Mouse (Mus musculus) liver (tissue): ENCODE measurements at regions not wholly inside any gene's neighbourhood (a gene's known extent, or its start where the extent isn't known, plus 50 kb on each side); places are given as distances from the start of the nearest gene placed in this dataset.

ENCODE experiments used
- DNase-seq: peaks from one replicate; pipeline ENCODE4 v3.0.0-alpha.2; 2020; ENCODE audit warnings: mixed read lengths

DNA sequence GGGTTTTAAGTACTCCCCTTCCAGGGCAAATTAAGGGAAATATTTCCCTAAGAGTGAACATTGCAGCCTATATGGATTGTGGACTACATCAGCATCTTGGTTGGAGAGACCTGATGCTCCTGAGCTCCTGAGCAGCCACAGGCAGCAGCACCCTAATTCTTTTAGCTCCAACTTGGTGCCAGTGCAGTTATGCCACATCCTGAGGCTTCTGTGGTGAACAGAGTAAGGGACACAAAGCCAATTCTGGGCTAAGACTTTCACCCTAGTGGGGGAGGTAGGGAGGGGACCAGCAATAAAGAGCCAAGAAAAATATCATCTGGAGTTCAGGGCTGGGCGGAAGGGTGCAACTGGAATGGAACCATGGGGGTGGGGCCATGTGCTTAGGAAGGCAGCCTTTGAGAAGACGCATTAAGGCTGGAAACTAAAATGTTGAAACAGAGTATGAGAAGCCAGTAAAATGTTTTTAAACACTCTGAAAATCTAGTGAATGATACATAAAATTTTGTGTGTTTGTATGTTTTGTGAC lies 182.1 kb upstream of the Jun start:
- no peak for DNase-seq

DNA sequence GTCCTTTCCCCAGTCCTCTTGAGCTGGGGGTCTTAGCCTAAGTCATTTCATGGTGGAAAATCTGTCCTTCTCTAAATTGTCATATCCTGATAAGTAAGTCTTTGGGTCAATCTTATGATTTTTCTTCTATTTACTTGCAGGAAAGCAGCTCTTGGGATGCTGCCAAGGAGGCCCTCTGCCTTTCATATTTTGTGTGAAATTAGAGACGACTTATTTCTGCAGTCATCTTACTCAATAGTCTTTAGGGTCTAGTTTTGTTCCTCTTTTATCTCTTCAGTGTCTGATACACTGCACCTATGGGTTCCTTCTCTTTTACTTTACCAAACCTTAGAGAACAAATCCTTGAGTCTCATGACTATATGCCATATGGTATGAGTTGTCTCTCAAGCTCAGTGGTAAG lies 196.0 kb upstream of the Jun start:
- no peak for DNase-seq

DNA sequence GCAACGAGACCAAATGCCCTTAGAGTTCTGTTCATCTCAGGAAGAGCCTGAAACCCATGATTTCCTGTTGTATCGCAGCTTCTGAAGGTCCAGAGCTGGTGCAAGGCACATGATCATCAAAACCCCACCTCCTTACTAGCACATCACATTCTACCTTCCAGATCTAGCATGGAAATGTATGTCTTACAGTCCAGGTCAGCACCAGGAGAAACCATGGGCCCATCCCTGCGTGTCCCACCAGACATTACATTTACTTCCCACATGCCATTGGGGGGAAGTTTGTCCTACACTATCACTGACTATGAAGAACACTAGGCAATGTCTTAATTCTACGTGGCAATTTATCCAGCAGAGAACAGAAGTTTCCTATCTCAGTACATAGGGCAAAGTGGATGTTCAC lies 197.0 kb upstream of the Jun start:
- DNase-seq, result no peak

DNA sequence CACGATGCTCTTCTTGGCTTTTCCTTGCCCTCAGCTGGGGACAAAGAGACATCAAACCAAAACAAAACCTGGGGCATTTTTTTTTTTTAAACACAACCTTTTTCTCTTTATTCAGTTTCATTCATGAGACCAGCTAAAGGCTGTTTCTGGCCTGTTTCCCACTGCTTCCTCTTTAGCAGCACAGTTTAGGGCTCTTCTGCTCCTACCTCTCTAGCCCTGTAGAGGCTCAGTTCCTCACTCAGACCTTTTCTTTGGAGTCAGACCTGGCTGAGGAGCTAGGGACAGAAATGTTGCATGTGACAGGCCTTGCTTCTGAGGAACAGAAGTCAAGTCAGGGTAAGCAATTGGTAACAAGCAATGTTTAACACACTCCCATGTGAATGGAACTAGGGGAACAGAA lies 198.1 kb upstream of the Jun start:
- no peak for DNase-seq

DNA sequence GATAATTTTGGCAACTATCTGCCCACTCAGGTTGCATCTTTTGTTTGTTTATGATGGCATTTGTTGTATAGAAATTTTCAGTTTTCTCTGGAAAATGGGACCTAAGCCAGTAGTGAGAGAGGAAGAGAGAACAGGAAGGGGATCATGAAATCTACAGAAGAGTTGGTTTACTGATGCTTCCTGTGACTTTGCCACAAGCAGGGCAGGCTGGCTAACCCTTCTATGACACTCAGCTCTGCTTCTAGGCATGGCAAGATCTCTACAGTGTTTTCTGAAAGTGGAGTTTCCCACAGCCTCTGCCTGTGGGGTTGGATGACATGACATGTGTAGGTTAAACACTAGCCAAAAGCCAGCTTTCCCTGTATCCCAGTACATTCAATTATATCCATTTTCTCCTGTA lies 217.7 kb upstream of the Jun start:
- DNase-seq, result no peak

DNA sequence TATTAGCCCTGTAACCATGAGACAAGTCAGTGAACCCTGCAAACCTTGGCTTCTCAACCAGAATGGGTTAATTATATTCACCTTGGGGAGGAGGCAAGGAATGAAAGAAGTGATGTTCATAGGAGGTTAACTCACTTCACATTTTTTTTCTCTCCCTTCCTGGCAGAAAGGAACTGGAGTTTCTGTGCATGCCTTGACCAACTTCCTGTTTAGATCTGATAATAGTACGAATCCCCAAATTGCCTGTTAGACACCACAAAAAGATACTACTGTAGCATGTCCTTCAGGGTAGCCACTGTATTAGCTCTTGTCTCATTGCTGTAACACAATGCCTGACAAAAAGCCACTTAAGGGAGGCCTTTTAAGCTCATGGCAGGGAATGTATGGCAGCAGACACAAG lies 218.4 kb upstream of the Jun start:
- DNase-seq, result no peak

DNA sequence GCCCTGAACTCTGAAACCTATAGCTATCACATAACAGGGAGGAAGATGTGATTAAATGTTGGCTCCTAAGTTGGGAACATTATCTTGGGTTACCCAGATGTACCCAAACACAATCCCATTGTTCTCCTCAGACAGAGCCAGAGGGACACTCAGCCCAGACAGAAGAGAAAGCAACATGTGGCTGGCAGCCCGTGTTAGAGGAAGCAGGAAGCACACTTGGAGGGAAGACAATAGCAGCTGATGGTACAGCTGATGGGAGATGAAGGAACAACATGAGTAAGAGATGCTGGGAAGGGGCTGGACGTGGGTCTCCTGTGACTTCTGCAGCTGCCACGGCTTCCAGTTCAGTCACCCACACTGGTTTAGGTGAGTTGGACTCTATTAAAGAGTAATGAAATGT lies 224.2 kb upstream of the Jun start:
- no peak for DNase-seq

DNA sequence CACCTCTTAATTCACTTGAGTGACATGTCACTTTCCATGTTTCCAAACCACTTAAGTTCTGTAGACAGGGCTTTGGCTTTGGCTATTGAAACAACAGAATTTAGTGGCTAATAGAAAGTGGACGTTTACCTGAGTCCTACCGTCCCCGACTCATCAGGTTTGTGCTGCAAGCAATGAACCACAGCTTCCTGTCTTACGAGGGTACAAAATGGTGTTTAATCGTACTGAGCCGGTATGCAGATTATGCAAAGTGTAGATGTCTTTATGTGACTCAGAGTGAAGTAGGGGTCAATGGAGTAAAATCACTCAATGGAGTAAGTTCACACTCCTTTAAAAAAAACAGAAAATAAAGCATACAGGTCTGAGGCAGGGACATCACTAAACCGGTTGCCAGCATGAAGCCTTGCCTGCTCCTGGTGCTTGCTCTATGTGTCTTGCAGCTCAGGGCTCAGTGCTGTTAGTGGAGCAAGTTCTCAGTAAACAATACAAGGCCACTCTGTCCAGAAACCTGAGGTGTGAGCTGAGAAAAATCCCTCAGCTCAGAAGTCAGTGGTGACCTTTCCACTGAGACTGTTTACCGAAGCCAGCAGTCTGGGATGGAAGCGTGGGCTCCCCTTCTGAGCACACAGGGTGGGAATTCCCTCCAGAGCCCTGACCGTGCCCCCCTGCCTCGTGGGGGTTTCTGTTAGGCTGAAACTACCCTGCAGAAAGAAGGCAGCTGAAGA lies 226.1 kb upstream of the Jun start:
- DNase-seq, result no peak

DNA sequence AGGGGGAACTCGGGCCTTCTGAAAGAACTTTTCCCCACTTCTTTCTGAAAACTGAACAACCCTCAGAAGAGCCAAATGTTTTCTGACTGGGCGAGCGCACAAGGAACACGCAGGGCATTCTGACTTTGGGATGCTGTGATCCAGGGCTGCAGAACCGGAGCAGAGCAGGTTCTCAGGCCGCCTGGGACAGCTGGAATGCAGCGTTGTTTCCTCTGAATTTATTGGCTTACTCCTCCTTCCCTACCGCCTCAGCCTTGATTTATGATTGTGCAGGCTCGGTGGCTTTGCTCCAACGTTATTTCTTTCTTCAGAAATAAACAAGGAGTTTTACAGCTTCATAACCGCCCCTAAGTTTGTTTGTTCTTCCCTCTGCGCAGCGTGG lies 226.7 kb upstream of the Jun start:
- no peak for DNase-seq

DNA sequence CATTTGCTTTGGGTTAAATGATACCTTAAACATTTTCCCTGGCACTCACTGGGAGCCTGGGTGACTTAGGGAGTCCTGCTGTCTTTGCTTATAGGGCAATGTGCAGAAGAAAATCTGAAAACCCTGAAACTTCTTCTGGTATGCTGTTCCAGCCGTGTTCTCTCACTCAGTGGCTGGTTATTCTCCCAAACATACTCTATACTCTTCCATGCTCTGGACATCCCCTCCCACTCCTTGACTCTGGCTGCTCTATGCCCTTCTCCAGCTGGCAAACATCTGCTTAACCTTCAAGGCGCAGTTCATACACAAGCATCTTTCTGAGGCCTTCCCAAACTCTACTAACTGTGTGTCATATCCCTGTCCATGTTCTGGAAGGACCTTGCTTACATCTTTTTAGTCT lies 227.2 kb upstream of the Jun start:
- no peak for DNase-seq

DNA sequence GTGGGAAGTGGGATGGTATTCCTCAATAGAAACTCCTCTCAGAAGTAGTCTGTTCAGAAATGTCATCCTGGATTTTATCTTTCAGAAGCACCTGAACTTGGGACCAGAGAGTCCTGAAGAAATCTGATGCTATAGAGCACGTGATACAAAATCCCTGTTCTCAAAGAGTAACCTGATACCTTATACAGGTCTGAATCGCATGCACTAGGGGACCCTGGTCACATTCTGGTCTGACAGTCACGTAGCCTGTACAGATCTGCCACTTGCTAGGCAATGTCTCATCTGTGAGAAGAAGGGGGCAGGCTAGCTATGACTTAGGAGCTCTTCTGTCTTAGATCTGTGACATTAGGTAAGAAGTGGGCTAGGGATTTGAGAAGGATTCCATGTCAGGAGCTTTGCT lies 230.1 kb upstream of the Jun start:
- no peak for DNase-seq

DNA sequence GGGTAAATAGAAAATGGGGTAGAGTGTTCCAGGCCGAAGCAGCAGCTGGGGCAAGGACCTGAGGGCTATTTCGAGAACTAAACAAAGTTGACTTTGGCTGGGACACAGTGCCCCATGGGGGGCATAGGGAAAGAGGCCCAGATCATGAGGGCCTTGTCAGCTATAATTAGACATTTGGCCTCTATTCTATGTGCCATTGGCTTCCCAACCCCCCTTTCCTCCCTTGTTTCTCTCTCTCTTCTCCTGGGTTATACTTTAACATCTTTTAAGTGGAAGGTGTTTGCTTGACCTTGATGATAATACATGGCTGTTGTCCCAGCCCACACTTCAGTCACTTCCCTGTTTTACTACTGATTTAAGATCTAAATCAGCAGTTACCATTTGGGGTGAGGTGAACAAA lies 231.8 kb upstream of the Jun start:
- no peak for DNase-seq

DNA sequence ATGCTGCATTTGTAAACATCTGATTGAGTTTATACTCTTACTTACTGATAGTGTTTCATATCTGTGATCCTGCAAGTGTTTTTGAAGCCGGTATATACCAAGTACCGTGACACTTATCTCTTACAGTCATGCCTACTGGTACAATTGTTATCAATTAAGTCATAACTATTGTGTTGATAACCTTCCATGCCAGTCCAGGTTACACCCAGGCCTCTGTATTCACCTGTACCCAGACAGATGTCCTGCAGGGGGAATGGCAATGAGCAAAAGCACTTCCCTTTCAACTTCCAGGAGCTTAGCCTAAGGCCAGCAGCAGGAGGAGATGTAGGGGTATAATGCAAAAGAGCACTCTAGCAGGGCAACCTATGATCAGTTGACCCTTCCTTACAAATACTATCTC lies 232.2 kb upstream of the Jun start:
- DNase-seq, result no peak

DNA sequence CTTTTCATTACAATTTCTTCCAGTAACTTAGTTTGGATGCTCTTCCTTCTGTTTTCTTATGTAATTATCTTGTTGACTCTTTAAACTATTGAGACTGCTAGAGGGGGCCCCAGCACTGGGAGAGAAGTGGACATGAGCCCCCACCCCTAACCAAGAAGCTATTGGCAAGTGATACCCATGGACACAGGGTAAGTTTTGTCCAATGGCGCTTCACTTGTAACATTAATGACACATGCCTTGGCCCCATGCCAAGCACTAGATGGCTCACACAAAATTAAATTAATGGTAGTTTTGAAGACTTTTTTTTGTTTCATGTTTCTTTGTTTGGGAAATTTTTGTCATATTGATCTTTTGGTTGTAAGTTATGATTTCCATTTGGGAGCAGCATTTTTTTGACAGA lies 232.7 kb upstream of the Jun start:
- no peak for DNase-seq

DNA sequence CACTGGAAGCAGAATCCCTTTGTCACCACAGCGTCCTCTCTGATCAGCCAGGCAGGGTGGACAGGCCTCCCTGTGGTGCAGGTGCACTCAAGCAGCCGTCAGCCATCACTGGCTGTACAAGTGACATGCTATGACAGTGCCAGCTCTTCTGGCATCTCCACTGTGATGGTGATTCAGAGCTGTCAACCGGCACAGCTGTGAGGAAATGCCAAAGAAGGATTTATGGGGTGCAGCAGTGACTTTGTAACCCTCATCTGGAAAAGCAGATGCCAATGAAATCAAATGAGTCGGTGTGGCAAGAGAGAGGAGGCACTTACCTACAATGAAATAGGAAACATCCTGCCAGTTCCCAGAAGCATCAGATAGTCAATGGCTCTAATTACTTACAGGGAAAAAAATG lies 238.3 kb upstream of the Jun start:
- DNase-seq, result no peak

DNA sequence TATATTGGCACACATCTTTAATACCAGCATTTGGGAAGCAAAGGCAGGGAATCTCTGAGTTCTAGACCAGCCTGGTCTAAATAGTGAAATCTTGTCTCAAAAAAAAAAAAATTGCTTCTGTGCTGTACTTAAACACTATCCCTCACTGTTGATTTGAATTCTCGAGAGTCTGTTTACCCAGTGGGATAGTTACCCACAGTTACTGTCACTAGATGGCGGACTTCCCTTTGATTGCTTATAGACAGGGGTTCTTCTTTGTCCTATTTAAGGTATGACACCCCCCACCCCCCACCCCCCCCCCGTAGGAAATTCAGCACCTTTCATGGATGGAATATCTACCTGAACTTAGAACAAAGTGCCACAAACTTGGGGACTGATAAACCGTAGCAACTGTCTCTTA lies 242.1 kb upstream of the Jun start:
- DNase-seq, result no peak

DNA sequence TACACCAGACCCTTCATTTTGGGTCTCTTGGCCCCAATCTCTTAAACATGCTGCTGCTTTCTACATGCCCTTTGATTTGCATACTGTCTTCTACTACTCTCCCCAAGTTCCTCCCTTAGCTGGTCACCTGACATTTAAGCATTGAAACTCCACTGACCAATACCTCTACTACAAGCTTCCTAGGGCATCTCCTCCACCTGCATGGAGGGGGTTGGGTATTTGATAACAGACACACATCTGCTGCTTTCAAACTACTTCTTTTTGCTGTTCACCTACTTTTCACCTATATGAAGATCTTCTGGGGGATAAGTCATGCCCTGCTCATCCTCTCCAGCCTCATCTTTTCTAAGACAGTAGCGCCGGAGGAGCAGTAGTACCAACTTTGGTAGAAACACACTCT lies 249.9 kb upstream of the Jun start:
- DNase-seq, result no peak

DNA sequence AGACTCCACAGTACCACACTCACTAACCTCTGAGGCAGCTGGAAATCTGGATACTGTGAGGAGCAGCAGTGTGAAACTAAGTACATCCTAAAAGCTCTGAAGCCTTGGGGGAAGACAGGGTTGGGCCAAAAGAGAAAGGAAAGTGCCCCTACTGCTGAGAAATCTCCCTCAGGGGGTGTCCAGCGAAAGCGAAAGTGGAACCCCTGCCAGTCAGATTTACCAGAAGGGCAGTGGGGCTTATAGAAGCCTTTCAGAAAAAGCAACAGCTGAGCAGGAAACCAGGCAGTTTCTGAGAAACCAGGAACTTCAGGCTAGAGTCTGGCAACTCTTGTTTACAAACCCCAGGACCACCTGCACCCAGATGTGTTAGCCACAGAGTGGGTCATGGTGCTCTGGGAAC lies 251.3 kb upstream of the Jun start:
- no peak for DNase-seq

DNA sequence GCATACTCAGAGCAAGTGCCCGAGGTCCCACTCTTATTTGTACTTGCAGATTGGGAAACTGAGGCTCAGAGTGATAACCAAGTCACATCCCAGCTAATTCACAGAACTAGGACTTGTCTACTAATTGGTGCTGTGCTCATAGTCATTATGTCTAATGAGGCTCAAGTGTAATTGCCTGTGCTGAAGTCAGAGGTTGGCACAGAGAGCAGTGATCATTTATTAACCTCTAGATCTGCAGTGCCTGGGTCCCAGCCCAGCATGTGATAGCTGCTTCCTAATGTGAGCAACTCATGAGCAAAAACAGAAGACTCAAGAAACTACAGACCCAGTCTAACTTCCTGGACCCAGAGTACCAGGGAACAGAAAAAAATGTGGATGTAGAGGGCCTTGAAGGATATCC lies 252.0 kb upstream of the Jun start:
- DNase-seq, result no peak

DNA sequence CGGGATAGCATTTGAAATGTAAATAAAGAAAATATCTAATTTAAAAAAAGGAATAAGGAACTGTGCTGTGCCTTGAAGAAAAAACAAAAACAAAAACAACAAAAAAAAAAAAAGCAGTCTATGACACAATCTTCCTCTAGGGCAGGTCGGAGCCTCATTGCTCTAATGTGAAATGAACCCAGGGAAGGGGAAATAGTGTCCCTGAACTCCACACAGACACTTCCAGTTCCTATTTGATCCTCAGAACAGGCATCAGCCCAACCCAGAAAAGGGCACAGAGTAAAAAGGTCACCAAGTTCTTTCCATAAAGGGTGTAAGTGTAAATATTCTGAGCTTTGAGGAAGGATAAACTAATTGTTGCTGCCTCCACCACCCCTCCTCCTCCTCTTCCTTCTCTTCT lies 250.2 kb upstream of the Fggy start:
- DNase-seq, result no peak

DNA sequence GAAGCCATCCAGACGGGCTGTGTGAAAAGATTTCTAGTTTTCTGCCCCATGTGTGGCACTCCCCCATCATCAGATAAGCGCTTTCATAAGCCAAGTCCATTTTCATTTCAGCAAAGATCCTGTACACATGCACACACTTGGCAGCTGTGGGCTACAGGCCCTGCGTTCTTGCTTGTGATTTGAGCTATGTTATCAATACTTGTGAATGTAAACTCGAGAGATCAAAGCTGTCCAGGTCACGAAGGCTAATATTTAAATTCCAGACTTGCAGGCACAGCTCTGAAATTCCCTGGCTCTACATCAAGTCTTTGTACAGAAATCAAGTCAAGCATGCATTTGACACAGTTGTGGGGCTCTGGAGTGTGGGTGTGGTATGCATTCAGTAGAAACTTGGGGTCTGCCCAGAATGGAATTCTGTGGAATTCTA lies 248.8 kb upstream of the Fggy start:
- no peak for DNase-seq

DNA sequence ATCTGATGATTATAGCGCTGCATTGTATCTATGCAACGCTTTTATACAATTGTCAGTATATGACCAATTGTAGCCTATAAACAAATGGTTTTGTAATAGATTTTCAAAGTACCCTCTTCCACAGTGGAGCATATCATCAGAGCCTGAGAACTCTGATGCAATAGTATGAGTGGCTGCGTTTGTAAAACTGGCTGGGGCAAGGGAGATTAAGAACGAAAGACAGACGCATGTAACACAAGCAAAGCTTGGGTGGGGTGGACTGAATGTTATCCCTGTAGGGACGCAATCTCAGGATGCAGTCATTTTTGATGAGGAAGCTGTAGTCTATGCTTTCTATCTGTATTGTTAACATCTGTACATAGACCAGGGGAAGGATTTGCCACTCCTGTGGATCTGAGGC lies 246.9 kb upstream of the Fggy start:
- DNase-seq, result no peak

DNA sequence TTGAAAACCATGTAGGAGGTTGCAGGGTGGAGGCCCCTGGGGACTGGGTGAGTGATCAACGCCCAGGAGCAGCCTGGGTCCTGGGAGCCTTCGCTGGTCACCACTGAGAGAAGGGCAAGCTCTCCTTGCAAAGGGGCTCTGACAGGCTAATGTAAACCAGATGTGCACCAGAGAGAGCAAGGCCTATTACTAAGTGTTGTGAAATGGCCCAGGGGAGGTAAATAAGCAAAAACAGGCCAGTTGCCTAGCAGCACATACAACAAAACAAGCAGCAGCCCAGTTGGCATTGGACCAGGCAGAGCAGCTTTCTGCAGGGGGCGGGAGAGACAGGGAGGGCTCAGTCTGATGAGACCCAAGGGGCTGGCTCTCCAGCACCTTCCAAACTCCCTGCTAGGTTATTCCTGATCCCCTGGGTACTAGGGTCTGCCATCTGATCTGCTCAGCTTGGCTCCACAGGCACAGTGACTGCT lies 239.5 kb upstream of the Fggy start:
- peak; percentile 16 for DNase-seq

DNA sequence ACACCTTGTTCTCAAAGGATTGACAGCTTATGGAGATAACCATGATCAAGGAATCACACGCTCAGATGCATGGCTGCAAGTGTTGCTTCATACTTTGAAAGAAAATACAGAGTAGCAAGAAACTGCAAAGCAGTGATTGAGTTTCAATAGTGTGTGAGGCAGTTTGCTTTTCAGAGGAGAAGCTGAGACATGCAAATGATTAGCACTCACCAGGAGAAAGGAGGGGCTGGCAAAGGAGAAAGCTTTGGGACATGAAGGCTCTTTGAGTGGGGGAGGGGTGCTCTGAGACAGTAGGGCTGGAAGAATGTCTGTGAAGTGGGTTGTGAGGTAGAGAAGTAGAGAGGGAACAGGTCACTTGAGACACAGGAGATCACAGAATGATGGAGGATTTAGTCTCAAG lies 238.7 kb upstream of the Fggy start:
- no peak for DNase-seq

DNA sequence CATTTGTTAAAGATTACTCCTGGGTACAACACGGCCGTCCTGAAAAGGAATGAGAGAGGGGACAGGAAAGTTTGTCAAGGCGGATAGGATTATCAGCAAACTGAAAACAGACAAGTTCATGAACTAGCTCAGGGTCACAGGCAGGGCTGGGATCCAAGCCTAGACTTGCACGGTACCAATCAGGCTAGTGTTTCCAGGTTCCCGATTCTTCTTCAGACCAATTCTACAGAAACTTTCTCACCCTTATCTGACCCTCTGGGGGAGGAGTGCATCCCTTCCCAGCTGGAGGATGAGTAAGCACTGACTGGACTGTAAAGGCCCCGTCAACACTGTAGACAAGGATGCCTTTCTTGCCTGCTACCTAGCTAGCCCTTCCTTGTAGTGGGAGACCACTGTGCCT lies 238.3 kb upstream of the Fggy start:
- DNase-seq, result no peak
